Mouse (Mus musculus) CD4-positive, CD25-positive, alpha-beta regulatory T cell, adult 4 months (primary cell): Measurements from ENCODE around the gene Ldlrad1. TPM values are rescaled to one million over a fixed set of nuclear protein-coding genes. Genes with fewer than 3 reads are reported as not detected.

Source experiments
- ATAC-seq: one replicate; pipeline ENCODE4 v1.8.0; 2017
- polyA plus RNA-seq, 2 experiments: library from polyadenylated mRNA; unstranded; fragments of 100-300 nt; shearing (Covaris generic); gene quantifications; one replicate each; pipeline ENCODE4 v1.2.1; 2017

The Ldlrad1 gene
- polyA plus RNA-seq, 2 experiments from 2014 or later = 0.30 TPM; not detected in 1

- no peak for ATAC-seq
Observed at GRCm38 (mm10) chr4:107211936-107212335, 3.0 kb downstream of the Ldlrad1 start.

GRCm38 (mm10) chr4:107213279-107214011 is 4.5 kb downstream of the Ldlrad1 start:
- no peak for ATAC-seq

GRCm38 (mm10) chr4:107217574-107217973 is 8.6 kb downstream of the Ldlrad1 start:
- ATAC-seq = no peak

GRCm38 (mm10) chr4:107221524-107221923 is 12.5 kb downstream of the Ldlrad1 start:
- ATAC-seq = no peak

- peak; percentile 75 for ATAC-seq
Observed at GRCm38 (mm10) chr4:107223225-107224204, 14.5 kb downstream of the Ldlrad1 start.

- ATAC-seq = no peak
Observed at GRCm38 (mm10) chr4:107226313-107226712, 17.3 kb downstream of the Ldlrad1 start.

GRCm38 (mm10) chr4:107232219-107232618 is 23.2 kb downstream of the Ldlrad1 start:
- ATAC-seq = no peak

GRCm38 (mm10) chr4:107238253-107238652 is 29.3 kb downstream of the Ldlrad1 start:
- ATAC-seq = no peak

- ATAC-seq = no peak
Observed at GRCm38 (mm10) chr4:107240196-107240595, 31.2 kb downstream of the Ldlrad1 start.

- peak; percentile 73 for ATAC-seq
Observed at GRCm38 (mm10) chr4:107243365-107244333, 34.7 kb downstream of the Ldlrad1 start.

GRCm38 (mm10) chr4:107245368-107245767 is 36.4 kb downstream of the Ldlrad1 start:
- no peak for ATAC-seq

GRCm38 (mm10) chr4:107246040-107246439 is 37.1 kb downstream of the Ldlrad1 start:
- no peak for ATAC-seq

GRCm38 (mm10) chr4:107247110-107247509 is 38.1 kb downstream of the Ldlrad1 start:
- ATAC-seq = no peak

GRCm38 (mm10) chr4:107248061-107248460 is 39.1 kb downstream of the Ldlrad1 start:
- no peak for ATAC-seq

- no peak for ATAC-seq
Observed at GRCm38 (mm10) chr4:107249471-107249870, 40.5 kb downstream of the Ldlrad1 start.

GRCm38 (mm10) chr4:107250494-107250893 is 41.5 kb downstream of the Ldlrad1 start:
- ATAC-seq = no peak

- ATAC-seq = no peak
Observed at GRCm38 (mm10) chr4:107252522-107252921, 43.5 kb downstream of the Ldlrad1 start.

- ATAC-seq = peak; percentile 96
Observed at GRCm38 (mm10) chr4:107253125-107254091, 44.4 kb downstream of the Ldlrad1 start, which contains the start of the genes Lrrc42 and Hspb11. Lrrc42 (minus strand) TSS chr4:107253532. Hspb11 (plus strand) TSS chr4:107253593.

- no peak for ATAC-seq
Observed at GRCm38 (mm10) chr4:107254414-107254813, 45.4 kb downstream of the Ldlrad1 start.

GRCm38 (mm10) chr4:107260001-107260400 is 51.0 kb downstream of the Ldlrad1 start:
- ATAC-seq = peak; percentile 77
